Mouse (Mus musculus) forebrain, embryonic 10.5 days (tissue): ENCODE measurements around the gene Gsta2. TPM values are rescaled to one million over a fixed set of nuclear protein-coding genes. Genes with fewer than 3 reads are reported as not detected.
"Not testable (repeated sequence)": the region's sequence is repeated elsewhere in the genome, so short reads cannot be mapped to it uniquely, and the experiment has no call there.

Experiments
- DNase-seq: peaks from one replicate; pipeline ENCODE4 v3.0.0-alpha.2; 2017; ENCODE audit warnings: low spot score; ENCODE audit errors: extremely low spot score
- H3K27ac ChIP-seq: fragments of 300-500 bp; sonication (generic); 2 replicates; pipeline ENCODE4 v1.5.1; 2016; ENCODE audit warnings: mild to moderate bottlenecking
- H3K27me3 ChIP-seq: fragments of 300-500 bp; sonication (generic); 2 replicates; pipeline ENCODE4 v1.6.1; 2016; ENCODE audit warnings: mild to moderate bottlenecking; ENCODE audit not compliant: poor library complexity, severe bottlenecking
- H3K36me3 ChIP-seq: fragments of 300-500 bp; sonication (generic); replicated peaks from 2 replicates; pipeline ENCODE4 v1.6.1; 2016; ENCODE audit warnings: mild to moderate bottlenecking, moderate library complexity
- H3K4me1 ChIP-seq: fragments of 300-500 bp; sonication (generic); 2 replicates; pipeline ENCODE4 v1.6.1; 2016
- H3K4me3 ChIP-seq: fragments of 300-500 bp; sonication (generic); 2 replicates; pipeline ENCODE4 v1.5.1; 2016; ENCODE audit warnings: mild to moderate bottlenecking, moderate library complexity
- H3K9me3 ChIP-seq: fragments of 300-500 bp; sonication (generic); 2 replicates; pipeline ENCODE4 v1.6.1; 2016; ENCODE audit warnings: mild to moderate bottlenecking, moderate library complexity
- WGBS: fragments of 180-500 bp; shearing (Covaris S2); methylation state at CpG from one replicate; pipeline ENCODE4 v1.1.7; 2016; 5-methylcytosine and 5-hydroxymethylcytosine counted together
- polyA plus RNA-seq: library from polyadenylated mRNA; unstranded; fragments of >200 nt; fragmentation: Nextera tagmentation; extraction: Ambion mirVana; gene quantifications from 2 replicates; pipeline ENCODE4 v1.2.1, GENCODE M21; 2016

The Gsta2 gene
- polyA plus RNA-seq, 1 experiment from 2014 or later = not detected

GRCm38 (mm10) chr9:78375486-78375885 lies 19.9 kb upstream of the Gsta2 start:
- Histone ChIP-seq H3K27ac (no peak overlapping the region), H3K27me3 (peaks cover 34% of the 10 kb centered on the region), H3K4me3 (no peak overlapping the region), H3K4me1 (peaks cover 19% of the 10 kb centered on the region), H3K9me3 (no peaks in the 10 kb centered on the region), H3K36me3 (no peaks in the 10 kb centered on the region)
- DNase-seq = no peak
- WGBS = 72% methylated on average over 4 of the region's 4 CpGs

GRCm38 (mm10) chr9:78374885-78375389 lies 19.3 kb upstream of the Gsta2 start:
- 90% methylated on average over 1 of the region's 1 CpGs for WGBS
- DNase-seq = no peak
- peaks cover 19% of the 10 kb centered on the region for H3K4me1 ChIP-seq

GRCm38 (mm10) chr9:78374397-78374796 lies 18.8 kb upstream of the Gsta2 start:
- Histone ChIP-seq H3K4me1 (peaks cover 19% of the 10 kb centered on the region), H3K36me3 (no peaks in the 10 kb centered on the region), H3K9me3 (no peaks in the 10 kb centered on the region), H3K27ac (no peak overlapping the region), H3K27me3 (peaks cover 28% of the 10 kb centered on the region), H3K4me3 (no peak overlapping the region)
- DNase-seq = no peak
- 65% methylated on average over 5 of the region's 5 CpGs for WGBS

More at GRCm38 (mm10) chr9:78374885-78375389, 19.3 kb upstream of the Gsta2 start:
- no peaks in the 10 kb centered on the region for H3K36me3 ChIP-seq
- H3K4me3 ChIP-seq = no peak overlapping the region
- no peaks in the 10 kb centered on the region for H3K9me3 ChIP-seq
- peaks cover 34% of the 10 kb centered on the region for H3K27me3 ChIP-seq
- H3K27ac ChIP-seq = no peak overlapping the region

- Histone ChIP-seq H3K9me3 (no peaks in the 10 kb centered on the region), H3K4me3 (no peak overlapping the region), H3K36me3 (no peaks in the 10 kb centered on the region), H3K27ac (no peak overlapping the region), H3K27me3 (peaks cover 17% of the 10 kb centered on the region), H3K4me1 (peaks cover 6% of the 10 kb centered on the region)
- no peak for DNase-seq
- 90% methylated on average over 10 of the region's 10 CpGs for WGBS
These were observed 17.4 kb upstream of the Gsta2 start for GRCm38 (mm10) chr9:78372827-78373504.

DNA sequence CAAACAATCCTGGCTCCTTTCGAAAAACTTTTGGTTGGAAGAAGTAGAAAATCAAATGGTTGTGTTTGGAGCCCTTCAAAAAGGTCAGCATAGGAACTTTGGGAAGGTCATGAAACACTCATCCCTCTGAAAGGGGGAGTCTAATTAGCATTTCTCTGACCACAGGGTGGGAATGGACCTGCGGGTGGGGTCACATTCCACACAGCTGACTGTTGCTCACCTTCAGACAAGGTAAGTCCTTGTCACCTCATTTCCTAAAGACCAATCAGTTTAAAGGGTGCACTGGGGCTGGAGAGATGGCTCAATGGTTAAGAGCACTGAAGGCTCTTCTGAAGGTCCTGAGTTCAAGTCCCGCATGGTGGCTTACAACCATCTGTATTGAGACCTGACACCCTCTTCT lies 15.9 kb upstream of the Gsta2 start:
- WGBS = 96% methylated on average over 3 of the region's 3 CpGs
- no peak for DNase-seq
- Histone ChIP-seq H3K27ac (no peak overlapping the region), H3K36me3 (no peaks in the 10 kb centered on the region), H3K4me1 (no peaks in the 10 kb centered on the region), H3K4me3 (no peak overlapping the region), H3K27me3 (peaks cover 2% of the 10 kb centered on the region; the same call in 1 of the 2 replicates), H3K9me3 (no peaks in the 10 kb centered on the region)

GRCm38 (mm10) chr9:78369786-78370185 lies 14.2 kb upstream of the Gsta2 start:
- Histone ChIP-seq H3K4me3 (no peak overlapping the region), H3K4me1 (peaks cover 5% of the 10 kb centered on the region; the same call in 1 of the 2 replicates), H3K36me3 (no peaks in the 10 kb centered on the region), H3K9me3 (no peaks in the 10 kb centered on the region), H3K27ac (no peak overlapping the region), H3K27me3 (no peaks in the 10 kb centered on the region)
- WGBS = 90% methylated on average over 7 of the region's 7 CpGs
- no peak for DNase-seq

- H3K4me1 ChIP-seq = peaks cover 5% of the 10 kb centered on the region; the same call in 1 of the 2 replicates
- no peaks in the 10 kb centered on the region for H3K36me3 ChIP-seq
- no peaks in the 10 kb centered on the region for H3K27me3 ChIP-seq
- H3K4me3 ChIP-seq = no peak overlapping the region
- H3K9me3 ChIP-seq = no peaks in the 10 kb centered on the region
- 97% methylated on average over 2 of the region's 2 CpGs for WGBS
- no peak for DNase-seq
- H3K27ac ChIP-seq = no peak overlapping the region
These were observed 13.8 kb upstream of the Gsta2 start for GRCm38 (mm10) chr9:78369349-78369748.

DNA sequence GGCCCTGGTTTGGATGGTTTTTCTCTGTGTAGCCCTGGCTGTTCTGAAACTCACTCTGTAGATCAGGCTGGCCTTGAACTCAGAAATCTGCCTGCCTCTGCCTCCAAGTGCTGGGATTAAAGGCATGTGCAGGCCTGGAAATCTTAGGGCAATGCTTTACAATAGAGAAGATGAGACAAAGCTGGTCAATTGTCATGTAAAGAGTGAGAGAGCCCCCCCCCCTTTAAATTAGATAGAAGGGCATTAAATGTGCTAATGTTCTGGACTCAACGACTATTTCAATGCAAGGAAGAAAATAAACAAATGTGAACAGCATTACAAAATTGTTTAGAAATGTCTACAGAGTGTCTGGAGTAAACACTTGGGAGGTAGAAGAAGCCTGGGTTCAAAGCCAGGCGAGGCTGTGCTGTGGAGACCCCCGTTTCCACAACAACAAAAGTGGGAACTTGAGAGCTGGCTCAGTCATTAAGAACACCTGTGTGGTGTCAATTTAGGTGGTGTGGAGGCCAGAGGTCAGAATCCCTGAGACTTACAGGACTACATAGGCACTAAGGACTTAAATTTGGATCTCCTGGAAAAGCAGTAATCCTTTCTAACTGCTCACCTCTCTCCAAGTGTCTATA lies 13.2 kb upstream of the Gsta2 start:
- no peaks in the 10 kb centered on the region for H3K9me3 ChIP-seq
- WGBS = 81% methylated on average over 3 of the region's 3 CpGs
- no peak for DNase-seq
- no peaks in the 10 kb centered on the region for H3K27me3 ChIP-seq
- H3K36me3 ChIP-seq = no peaks in the 10 kb centered on the region
- H3K4me3 ChIP-seq = no peak overlapping the region
- H3K27ac ChIP-seq = no peak overlapping the region
- peaks cover 5% of the 10 kb centered on the region; the same call in 1 of the 2 replicates for H3K4me1 ChIP-seq

DNA sequence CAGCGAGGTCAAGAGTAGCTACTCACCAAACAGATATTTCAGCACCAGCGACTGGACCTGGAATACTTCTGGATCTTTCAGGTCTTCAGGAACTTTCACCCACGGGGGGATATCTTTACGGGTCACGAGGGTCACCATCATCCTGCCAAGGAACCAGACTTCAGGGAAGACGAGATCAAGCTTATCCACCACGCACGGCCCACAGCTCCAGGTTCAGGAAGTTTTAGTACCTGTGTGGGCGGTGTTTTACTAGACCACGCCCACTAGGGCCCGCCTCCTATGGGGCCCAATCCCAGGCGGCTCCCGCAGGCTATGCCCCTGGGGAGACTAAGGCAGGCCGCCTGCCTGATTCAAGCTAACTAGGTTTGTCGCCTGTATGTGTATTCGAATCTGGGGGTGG lies 12.4 kb upstream of the Gsta2 start, which contains the start of gene Dppa5a:
TSS of gene Dppa5a (minus strand) at position 219 of the 400 bp plus-strand sequence.
- H3K4me3 ChIP-seq, H3K27ac ChIP-seq, H3K36me3 ChIP-seq, H3K9me3 ChIP-seq, DNase-seq, H3K4me1 ChIP-seq, H3K27me3 ChIP-seq: not testable (repeated sequence)
- WGBS = 93% methylated on average over 16 of the region's 16 CpGs

GRCm38 (mm10) chr9:78365850-78366544 lies 10.4 kb upstream of the Gsta2 start:
- DNase-seq = no peak
- Histone ChIP-seq H3K36me3 (no peaks in the 10 kb centered on the region), H3K27me3 (no peaks in the 10 kb centered on the region), H3K9me3 (no peaks in the 10 kb centered on the region), H3K4me1 (peaks cover 5% of the 10 kb centered on the region; the same call in 1 of the 2 replicates), H3K4me3 (no peak overlapping the region), H3K27ac (no peak overlapping the region)
- WGBS = 68% methylated on average over 13 of the region's 13 CpGs

GRCm38 (mm10) chr9:78364701-78365100 lies 9.1 kb upstream of the Gsta2 start:
- 92% methylated on average over 6 of the region's 6 CpGs for WGBS
- Histone ChIP-seq H3K4me3 (no peak overlapping the region), H3K27ac (no peak overlapping the region), H3K9me3 (no peaks in the 10 kb centered on the region), H3K36me3 (no peaks in the 10 kb centered on the region), H3K4me1 (peaks cover 5% of the 10 kb centered on the region; the same call in 1 of the 2 replicates), H3K27me3 (no peaks in the 10 kb centered on the region)
- DNase-seq = no peak

DNA sequence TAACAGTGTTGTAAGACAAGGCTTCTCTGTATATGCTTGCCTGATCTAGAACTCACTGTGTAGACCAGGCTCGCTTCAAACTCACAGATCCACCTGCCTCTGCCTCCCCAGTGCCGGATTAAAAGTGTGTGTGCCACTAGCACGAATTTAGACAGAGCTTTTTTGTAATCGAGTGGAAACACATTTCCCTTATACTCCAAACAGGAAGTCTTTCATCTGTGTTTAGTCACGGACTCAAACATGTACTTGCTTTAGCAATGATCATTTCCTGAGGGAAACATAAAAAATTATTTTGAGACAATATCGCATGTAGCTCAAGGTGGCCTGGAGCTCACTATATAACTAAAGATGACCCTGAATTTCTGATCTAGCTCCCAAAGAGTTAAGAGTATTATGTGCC lies 7.8 kb upstream of the Gsta2 start:
- WGBS = 77% methylated on average over 6 of the region's 6 CpGs
- no peak overlapping the region for H3K4me3 ChIP-seq
- DNase-seq = no peak
- H3K27ac ChIP-seq = no peak overlapping the region
- no peaks in the 10 kb centered on the region for H3K9me3 ChIP-seq
- no peaks in the 10 kb centered on the region for H3K36me3 ChIP-seq
- H3K4me1 ChIP-seq = peaks cover 5% of the 10 kb centered on the region; the same call in 1 of the 2 replicates
- no peaks in the 10 kb centered on the region for H3K27me3 ChIP-seq

- no peak overlapping the region for H3K4me3 ChIP-seq
- H3K9me3 ChIP-seq = no peaks in the 10 kb centered on the region
- 49% methylated on average over 2 of the region's 2 CpGs for WGBS
- H3K36me3 ChIP-seq = no peaks in the 10 kb centered on the region
- no peaks in the 10 kb centered on the region for H3K27me3 ChIP-seq
- H3K4me1 ChIP-seq = no peaks in the 10 kb centered on the region
- H3K27ac ChIP-seq = no peak overlapping the region
- no peak for DNase-seq
These were observed 4.9 kb upstream of the Gsta2 start for GRCm38 (mm10) chr9:78360484-78360872.
